Mouse (Mus musculus): ENCODE measurements around the gene Amelx.

DNA sequence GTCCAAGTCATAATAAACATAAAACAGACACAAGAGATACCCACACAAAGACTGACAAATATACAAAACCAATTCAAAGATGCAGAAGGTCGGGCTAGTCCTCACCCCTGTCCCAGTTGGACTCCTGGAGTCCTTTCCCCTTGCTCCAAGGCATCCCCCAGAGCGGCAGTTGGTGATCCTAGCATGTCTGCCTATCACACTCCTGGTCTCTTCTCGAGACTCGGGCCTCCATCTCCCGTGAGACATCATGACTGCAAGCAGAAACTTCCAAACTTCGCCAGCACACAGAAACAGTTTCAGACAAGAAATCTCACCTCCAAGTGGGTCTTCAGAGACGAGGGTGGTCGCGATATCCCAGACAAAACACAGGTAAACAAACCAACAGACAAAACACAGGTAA, 46.5 kb downstream of the Amelx start:
- TF ChIP-seq CTCF (IDR thresholded peaks at IDR 0.05; ENCODE audit: low read depth), result no peak
- no peak for TF ChIP-seq EP300 (optimal IDR thresholded peaks at IDR 0.05)
